Mouse (Mus musculus): ENCODE data around the gene Wfdc17. TPM values are rescaled to one million over a fixed set of nuclear protein-coding genes. Genes with fewer than 3 reads are reported as not detected.

Wfdc17 gene
- polyA plus RNA-seq, 1 experiment from 2014 or later, result not detected

- H3K36me3 ChIP-seq, result no peaks in the 10 kb centered on the region
- ATAC-seq (ENCODE audit: insufficient number of reproducible peaks, insufficient read depth, low FRiP score, low TSS enrichment), result no peak
- WGBS, result 84% methylated on average over 2 of the region's 2 CpGs
- no peak overlapping the region for H3K4me3 ChIP-seq
- no peak overlapping the region for H3K27ac ChIP-seq
- H3K4me2 ChIP-seq (replicated peaks), result no peak overlapping the region
- no peaks in the 10 kb centered on the region for H3K27me3 ChIP-seq
- H3K9ac ChIP-seq, result no peak overlapping the region
- no peaks in the 10 kb centered on the region for H3K9me3 ChIP-seq
- H3K4me1 ChIP-seq, result no peaks in the 10 kb centered on the region
Measured at GRCm38 (mm10) chr11:83713925-83714324, 10.1 kb downstream of the Wfdc17 start.

- Histone ChIP-seq H3K4me2 (replicated peaks) (no peak overlapping the region), H3K36me3 (no peaks in the 10 kb centered on the region), H3K9me3 (no peaks in the 10 kb centered on the region), H3K27ac (no peak overlapping the region), H3K4me1 (no peaks in the 10 kb centered on the region), H3K4me3 (no peak overlapping the region), H3K27me3 (no peaks in the 10 kb centered on the region), H3K9ac (no peak overlapping the region)
- ATAC-seq (ENCODE audit: insufficient number of reproducible peaks, insufficient read depth, low FRiP score, low TSS enrichment), result no peak
- 86% methylated on average over 6 of the region's 6 CpGs for WGBS
Measured at GRCm38 (mm10) chr11:83717042-83717665, 13.4 kb downstream of the Wfdc17 start.

GRCm38 (mm10) chr11:83720766-83721165, 17.0 kb downstream of the Wfdc17 start:
- no peaks in the 10 kb centered on the region for H3K27me3 ChIP-seq

GRCm38 (mm10) chr11:83728757-83729432, 25.1 kb downstream of the Wfdc17 start:
- H3K4me3 ChIP-seq, result no peak overlapping the region
- 62% methylated on average over 3 of the region's 3 CpGs for WGBS

More at GRCm38 (mm10) chr11:83720766-83721165, 17.0 kb downstream of the Wfdc17 start:
- Histone ChIP-seq H3K4me3 (no peak overlapping the region), H3K9me3 (no peaks in the 10 kb centered on the region), H3K36me3 (no peaks in the 10 kb centered on the region), H3K9ac (no peak overlapping the region), H3K4me2 (replicated peaks) (no peak overlapping the region), H3K4me1 (no peaks in the 10 kb centered on the region), H3K27ac (no peak overlapping the region)
- ATAC-seq (ENCODE audit: insufficient number of reproducible peaks, insufficient read depth, low FRiP score, low TSS enrichment), result no peak

GRCm38 (mm10) chr11:83731116-83731515, 27.3 kb downstream of the Wfdc17 start:
- 81% methylated on average over 1 of the region's 1 CpGs for WGBS
- no peaks in the 10 kb centered on the region for H3K27me3 ChIP-seq
- no peaks in the 10 kb centered on the region for H3K9me3 ChIP-seq
- H3K4me3 ChIP-seq, result no peak overlapping the region
- no peaks in the 10 kb centered on the region for H3K4me1 ChIP-seq
- H3K9ac ChIP-seq, result no peak overlapping the region
- ATAC-seq (ENCODE audit: insufficient number of reproducible peaks, insufficient read depth, low FRiP score, low TSS enrichment), result no peak
- no peaks in the 10 kb centered on the region for H3K36me3 ChIP-seq
- no peak overlapping the region for H3K4me2 ChIP-seq (replicated peaks)
- H3K27ac ChIP-seq, result no peak overlapping the region

More at GRCm38 (mm10) chr11:83728757-83729432, 25.1 kb downstream of the Wfdc17 start:
- no peak overlapping the region for H3K4me2 ChIP-seq (replicated peaks)
- H3K9me3 ChIP-seq, result no peaks in the 10 kb centered on the region
- H3K4me1 ChIP-seq, result no peaks in the 10 kb centered on the region
- no peak for ATAC-seq (ENCODE audit: insufficient number of reproducible peaks, insufficient read depth, low FRiP score, low TSS enrichment)
- H3K9ac ChIP-seq, result no peak overlapping the region
- no peaks in the 10 kb centered on the region for H3K36me3 ChIP-seq
- no peaks in the 10 kb centered on the region for H3K27me3 ChIP-seq
- H3K27ac ChIP-seq, result no peak overlapping the region

GRCm38 (mm10) chr11:83733071-83733640, 29.4 kb downstream of the Wfdc17 start:
- Histone ChIP-seq H3K4me2 (replicated peaks) (no peak overlapping the region), H3K4me1 (no peaks in the 10 kb centered on the region), H3K4me3 (no peak overlapping the region), H3K9me3 (no peaks in the 10 kb centered on the region), H3K27me3 (no peaks in the 10 kb centered on the region), H3K9ac (no peak overlapping the region), H3K27ac (no peak overlapping the region), H3K36me3 (no peaks in the 10 kb centered on the region)
- ATAC-seq (ENCODE audit: insufficient number of reproducible peaks, insufficient read depth, low FRiP score, low TSS enrichment), result no peak
- 77% methylated on average over 5 of the region's 5 CpGs for WGBS

GRCm38 (mm10) chr11:83734215-83734614, 30.4 kb downstream of the Wfdc17 start:
- WGBS, result 77% methylated on average over 1 of the region's 1 CpGs

GRCm38 (mm10) chr11:83735881-83736280, 32.1 kb downstream of the Wfdc17 start:
- Histone ChIP-seq H3K27ac (no peak overlapping the region), H3K9ac (no peak overlapping the region), H3K27me3 (0 out of 2 replicates have a peak, but pooled peaks cover 5% of the 10 kb centered on the region), H3K4me3 (no peak overlapping the region), H3K9me3 (no peaks in the 10 kb centered on the region), H3K36me3 (no peaks in the 10 kb centered on the region), H3K4me1 (no peaks in the 10 kb centered on the region), H3K4me2 (replicated peaks) (no peak overlapping the region)
- 77% methylated on average over 2 of the region's 2 CpGs for WGBS
- no peak for ATAC-seq (ENCODE audit: insufficient number of reproducible peaks, insufficient read depth, low FRiP score, low TSS enrichment)

More at GRCm38 (mm10) chr11:83734215-83734614, 30.4 kb downstream of the Wfdc17 start:
- Histone ChIP-seq H3K9me3 (no peaks in the 10 kb centered on the region), H3K4me3 (no peak overlapping the region), H3K27ac (no peak overlapping the region), H3K36me3 (no peaks in the 10 kb centered on the region), H3K27me3 (no peaks in the 10 kb centered on the region), H3K4me2 (replicated peaks) (no peak overlapping the region), H3K4me1 (no peaks in the 10 kb centered on the region), H3K9ac (no peak overlapping the region)
- ATAC-seq (ENCODE audit: insufficient number of reproducible peaks, insufficient read depth, low FRiP score, low TSS enrichment), result no peak

GRCm38 (mm10) chr11:83737109-83737558, 33.3 kb downstream of the Wfdc17 start:
- Histone ChIP-seq H3K27ac (no peak overlapping the region), H3K9ac (no peak overlapping the region), H3K9me3 (no peaks in the 10 kb centered on the region), H3K4me1 (no peaks in the 10 kb centered on the region), H3K4me3 (no peak overlapping the region), H3K36me3 (no peaks in the 10 kb centered on the region), H3K4me2 (replicated peaks) (no peak overlapping the region), H3K27me3 (0 out of 2 replicates have a peak, but pooled peaks cover 10% of the 10 kb centered on the region)
- ATAC-seq (ENCODE audit: insufficient number of reproducible peaks, insufficient read depth, low FRiP score, low TSS enrichment), result no peak
- 78% methylated on average over 3 of the region's 3 CpGs for WGBS

- 27% methylated on average over 5 of the region's 5 CpGs for WGBS
- H3K4me3 ChIP-seq, result no peak overlapping the region
- H3K9me3 ChIP-seq, result no peaks in the 10 kb centered on the region
- H3K4me2 ChIP-seq (replicated peaks), result no peak overlapping the region
- no peaks in the 10 kb centered on the region for H3K36me3 ChIP-seq
- no peak overlapping the region for H3K9ac ChIP-seq
- H3K27me3 ChIP-seq, result 0 out of 2 replicates have a peak, but pooled peaks cover 14% of the 10 kb centered on the region
- no peaks in the 10 kb centered on the region for H3K4me1 ChIP-seq
- ATAC-seq (ENCODE audit: insufficient number of reproducible peaks, insufficient read depth, low FRiP score, low TSS enrichment), result no peak
- H3K27ac ChIP-seq, result no peak overlapping the region
Measured at GRCm38 (mm10) chr11:83739241-83739640, 35.5 kb downstream of the Wfdc17 start.

GRCm38 (mm10) chr11:83740443-83740991, 36.7 kb downstream of the Wfdc17 start:
- Histone ChIP-seq H3K9ac (no peak overlapping the region), H3K27me3 (peaks cover 14% of the 10 kb centered on the region; the same call in 1 of the 2 replicates), H3K4me2 (replicated peaks) (no peak overlapping the region), H3K36me3 (no peaks in the 10 kb centered on the region), H3K27ac (no peak overlapping the region), H3K4me1 (no peaks in the 10 kb centered on the region), H3K9me3 (no peaks in the 10 kb centered on the region), H3K4me3 (no peak overlapping the region)
- 77% methylated on average over 4 of the region's 4 CpGs for WGBS
- ATAC-seq (ENCODE audit: insufficient number of reproducible peaks, insufficient read depth, low FRiP score, low TSS enrichment), result no peak
